Mouse (Mus musculus): Measurements from ENCODE around the gene Dlg2. TPM values are rescaled to one million over a fixed set of nuclear protein-coding genes. Genes with fewer than 3 reads are reported as not detected.
"Not testable (repeated sequence)": the region's sequence is repeated elsewhere in the genome, so short reads cannot be mapped to it uniquely, and the experiment has no call there.

Gene Dlg2
- total RNA-seq, 2 experiments from 2014 or later, result 394 to 431 TPM

- DNase-seq (ENCODE audit: low spot score in 2 of 2), result no peak
- intact Hi-C loops (cut with DNase I), result no loop called here
These were observed 259.9 kb downstream of the Dlg2 start for GRCm38 (mm10) chr7:90736369-90736768.

GRCm38 (mm10) chr7:90748636-90749035 lies 272.2 kb downstream of the Dlg2 start:
- DNase-seq (ENCODE audit: low spot score in 2 of 2), result peak; percentile 5 to 7
- intact Hi-C loops (cut with DNase I), result no loop called here

DNA sequence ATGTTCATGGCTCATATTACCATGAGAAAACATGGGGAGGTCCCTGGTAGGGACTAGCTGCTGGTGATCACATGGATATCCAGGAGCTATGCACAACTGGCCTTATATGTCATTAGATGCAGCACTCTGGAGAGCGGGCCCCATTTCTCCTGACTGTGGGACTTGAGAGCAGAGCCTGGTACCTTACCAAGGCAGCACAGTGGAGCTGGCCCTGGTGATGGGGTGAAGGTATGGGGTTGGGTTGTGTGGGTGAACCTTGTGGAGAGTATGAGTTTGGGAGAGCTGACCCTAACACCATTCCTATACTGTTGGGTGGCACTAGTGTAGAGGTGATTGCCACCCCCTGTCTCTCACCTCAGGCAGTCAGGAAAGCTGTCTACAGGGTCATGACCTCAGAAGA lies 311.5 kb downstream of the Dlg2 start:
- DNase-seq (ENCODE audit: low spot score in 2 of 2), result no peak

DNA sequence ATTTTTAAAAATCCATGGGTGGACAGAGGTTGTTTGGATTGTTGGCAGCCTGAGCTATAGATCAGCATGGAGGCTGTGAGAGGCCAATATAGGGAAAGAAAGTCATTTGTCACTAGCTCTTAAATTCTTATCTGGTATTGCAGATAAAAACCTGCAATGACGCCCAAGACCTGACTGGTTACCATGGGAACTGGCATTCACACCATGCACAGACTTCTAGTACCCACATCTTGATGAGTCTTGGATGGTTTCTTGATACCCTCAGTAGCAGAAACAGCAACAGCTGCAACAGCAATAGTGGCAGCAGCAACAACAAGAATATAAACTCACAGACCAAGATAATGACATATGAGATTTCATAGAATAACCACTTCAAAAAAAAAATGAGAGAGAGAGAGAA lies 315.1 kb downstream of the Dlg2 start:
- DNase-seq (ENCODE audit: low spot score in 2 of 2), result peak in 1 of 2 experiments; percentile 16
- intact Hi-C loops (cut with DNase I), result no loop called here

More for the DNA sequence above, 311.5 kb downstream of the Dlg2 start:
- intact Hi-C loops (cut with DNase I), result no loop called here

DNA sequence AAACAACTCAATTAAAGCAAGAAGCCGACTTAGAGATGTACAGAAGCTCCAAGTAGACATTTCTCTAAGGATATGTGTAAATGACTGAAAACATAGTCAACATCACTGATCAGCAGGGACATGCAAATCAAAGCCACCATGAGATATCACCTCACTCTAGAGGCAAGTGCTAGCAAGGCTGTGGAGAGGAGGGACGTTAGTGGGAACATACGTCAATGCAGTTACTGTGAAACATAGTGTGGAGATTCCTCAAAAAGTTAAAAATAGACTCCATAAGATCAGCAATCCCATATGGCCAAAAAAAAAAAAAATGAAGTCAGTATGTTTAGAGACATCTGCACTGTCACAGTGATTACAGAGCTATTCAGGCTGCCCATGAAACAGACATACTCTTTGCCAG lies 349.2 kb downstream of the Dlg2 start:
- peak in 1 of 2 experiments; percentile 48 for DNase-seq (ENCODE audit: low spot score in 2 of 2)

GRCm38 (mm10) chr7:90841276-90841675 lies 364.8 kb downstream of the Dlg2 start:
- DNase-seq (ENCODE audit: low spot score in 2 of 2), result peak in 1 of 2 experiments; percentile 76
- intact Hi-C loops (cut with DNase I), result loop anchor here (5.0 to 10.0 kb wide), 2 partner anchors 84 to 591 kb away; no protein-coding TSS in a partner anchor

More for the DNA sequence above, 349.2 kb downstream of the Dlg2 start:
- intact Hi-C loops (cut with DNase I), result no loop called here

- DNase-seq (ENCODE audit: low spot score in 2 of 2), result peak; percentile 18 to 38
- intact Hi-C loops (cut with DNase I), result loop anchor here (5.0 to 10.0 kb wide), 2 partner anchors 81 to 589 kb away; no protein-coding TSS in a partner anchor
These were observed 367.1 kb downstream of the Dlg2 start for GRCm38 (mm10) chr7:90843345-90844293.

- intact Hi-C loops (cut with DNase I); DNase-seq (ENCODE audit: low spot score in 2 of 2): not testable (repeated sequence)
These were observed 400.3 kb downstream of the Dlg2 start for GRCm38 (mm10) chr7:90876796-90877195.

DNA sequence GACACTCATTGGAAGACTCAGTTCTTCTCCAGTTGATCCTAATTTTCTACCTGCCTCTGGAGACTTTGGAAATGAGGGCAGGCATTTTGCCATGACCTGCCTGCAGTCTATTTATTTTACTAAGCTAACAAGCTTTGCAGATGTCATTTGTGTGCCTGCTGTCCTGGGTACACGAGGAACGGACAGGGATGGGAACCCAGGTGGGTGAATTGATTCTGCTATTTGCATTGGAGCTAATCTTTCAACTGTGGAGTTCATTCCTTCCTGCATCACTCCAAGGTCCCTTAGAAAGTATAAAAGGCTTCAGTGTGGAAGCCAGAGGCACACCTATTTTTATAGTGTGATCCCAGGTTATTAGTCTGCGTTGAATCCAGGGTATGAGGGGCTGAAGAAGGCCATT lies 406.3 kb downstream of the Dlg2 start:
- no peak for DNase-seq (ENCODE audit: low spot score in 2 of 2)
- intact Hi-C loops (cut with DNase I), result no loop called here

DNA sequence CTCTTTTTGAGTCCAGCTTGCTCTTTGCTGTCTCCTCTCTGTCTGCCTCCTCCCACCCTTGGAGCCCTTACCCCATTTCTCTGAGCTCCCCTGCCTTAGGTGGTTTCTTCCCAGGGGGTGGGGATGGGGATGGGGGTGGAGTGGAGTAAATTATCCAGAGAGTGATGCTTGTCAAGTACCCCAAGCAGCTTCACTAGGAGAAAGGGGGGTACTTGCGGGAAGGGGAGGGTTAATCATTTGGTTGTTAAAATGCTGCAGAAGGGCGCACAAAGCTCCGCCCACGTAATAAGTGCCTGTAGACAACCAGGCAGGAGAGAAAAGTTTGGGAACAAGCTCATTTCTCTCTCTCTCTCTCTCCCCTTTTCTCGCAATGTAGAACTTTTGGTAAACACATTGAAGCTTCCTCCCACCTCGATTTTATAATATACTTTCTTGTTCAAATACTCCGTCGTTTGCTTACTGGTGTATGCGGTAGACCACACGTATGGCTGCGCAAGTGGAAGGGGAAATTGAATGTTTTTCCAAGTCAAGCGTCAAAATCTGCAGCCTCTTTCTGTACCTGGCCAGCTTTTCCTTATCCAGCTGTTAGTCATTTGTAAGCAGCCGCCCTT lies 410.0 kb downstream of the Dlg2 start:
- DNase-seq (ENCODE audit: low spot score in 2 of 2), result peak in 1 of 2 experiments; percentile 7
- intact Hi-C loops (cut with DNase I), result no loop called here

- intact Hi-C loops (cut with DNase I), result no loop called here
- peak; percentile 26 to 47 for DNase-seq (ENCODE audit: low spot score in 2 of 2)
These were observed 410.7 kb downstream of the Dlg2 start for GRCm38 (mm10) chr7:90887007-90887720.

GRCm38 (mm10) chr7:90927441-90927840 lies 451.0 kb downstream of the Dlg2 start:
- peak; percentile 56 to 82 for DNase-seq (ENCODE audit: low spot score in 2 of 2)
- intact Hi-C loops (cut with DNase I), result loop anchor here (10.0 kb wide), 1 partner anchor 83 kb away; no protein-coding TSS in a partner anchor

GRCm38 (mm10) chr7:90940726-90941125 lies 464.3 kb downstream of the Dlg2 start:
- intact Hi-C loops (cut with DNase I), result no loop called here
- DNase-seq (ENCODE audit: low spot score in 2 of 2), result no peak

DNA sequence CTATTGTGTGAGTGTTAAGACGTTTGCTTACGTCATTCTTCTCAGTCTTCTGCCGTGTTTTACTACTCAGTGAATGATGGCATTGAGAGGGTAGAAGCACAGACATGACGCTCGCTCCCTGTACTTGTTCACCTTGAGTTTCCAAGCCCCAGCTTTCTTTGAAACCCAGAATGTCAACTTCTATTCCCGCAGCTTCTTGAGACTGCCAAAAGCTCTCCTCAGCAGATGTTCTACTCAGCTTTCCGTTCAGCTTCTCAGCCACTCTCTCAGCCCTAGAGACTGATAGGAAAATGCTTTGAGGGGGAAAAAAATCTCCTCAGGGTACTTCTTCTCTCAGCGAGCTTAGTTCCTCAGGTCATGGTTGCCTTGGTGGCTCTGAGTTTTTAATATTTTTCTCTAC lies 470.6 kb downstream of the Dlg2 start:
- DNase-seq (ENCODE audit: low spot score in 2 of 2), result peak; percentile 11 to 30
- intact Hi-C loops (cut with DNase I), result no loop called here

DNA sequence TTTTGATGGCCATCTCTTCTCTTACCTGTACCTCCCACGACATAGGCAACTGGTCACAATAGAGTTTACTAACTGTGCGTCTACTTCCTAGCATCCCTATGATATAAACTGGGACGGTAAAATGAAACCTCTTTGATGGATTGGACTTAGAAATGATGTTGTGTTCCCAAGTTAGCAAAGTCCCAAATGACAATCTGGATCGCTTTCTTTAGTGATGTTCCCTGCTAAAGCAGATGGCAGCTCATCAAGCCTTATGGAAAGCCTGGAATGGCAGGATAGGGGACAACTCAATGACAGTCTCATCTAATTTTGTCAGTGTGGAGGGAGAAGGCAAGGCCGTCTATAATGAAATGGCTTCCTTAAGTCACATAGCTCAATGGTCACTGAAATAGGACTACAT lies 472.7 kb downstream of the Dlg2 start:
- peak; percentile 12 to 29 for DNase-seq (ENCODE audit: low spot score in 2 of 2)
- intact Hi-C loops (cut with DNase I), result no loop called here

DNA sequence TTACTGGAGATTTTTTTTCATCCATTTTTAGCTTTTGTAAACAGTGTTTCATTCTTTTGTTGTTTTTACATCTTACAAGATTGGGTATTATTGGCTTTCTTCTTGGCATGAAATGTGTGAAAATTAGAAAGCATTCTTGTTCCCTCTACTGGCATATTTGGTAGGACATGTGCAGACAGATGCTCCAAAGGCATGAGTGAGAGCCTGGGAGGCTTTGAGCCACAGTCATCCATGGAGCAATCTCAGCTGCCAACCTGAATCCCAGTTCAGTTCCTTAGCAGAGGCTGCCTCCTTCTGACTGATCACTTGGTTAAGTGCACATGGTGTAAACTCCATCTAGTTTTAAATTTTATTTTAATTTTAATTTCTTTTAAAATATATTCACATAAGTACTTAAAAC lies 500.8 kb downstream of the Dlg2 start:
- peak in 1 of 2 experiments; percentile 2 for DNase-seq (ENCODE audit: low spot score in 2 of 2)
- intact Hi-C loops (cut with DNase I), result no loop called here

DNA sequence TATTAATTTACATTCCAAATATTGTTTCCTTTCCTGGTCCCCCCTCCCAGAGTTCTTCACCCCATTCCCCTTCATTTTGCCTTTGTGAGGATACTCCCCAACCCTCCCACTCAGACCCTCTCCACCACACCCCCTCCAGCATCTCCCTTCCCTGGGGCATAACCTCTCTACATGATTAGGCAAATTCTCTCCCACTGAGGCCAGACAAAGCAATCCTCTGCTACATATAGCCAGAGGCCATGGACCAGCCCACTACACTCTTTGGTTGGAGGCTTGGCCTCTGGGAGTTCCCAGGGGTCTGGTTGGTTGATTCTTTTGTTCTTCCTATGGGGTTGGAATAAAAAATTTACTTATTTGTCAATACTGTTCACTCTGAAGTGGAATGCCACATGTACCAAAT lies 505.6 kb downstream of the Dlg2 start:
- intact Hi-C loops (cut with DNase I), result no loop called here

DNA sequence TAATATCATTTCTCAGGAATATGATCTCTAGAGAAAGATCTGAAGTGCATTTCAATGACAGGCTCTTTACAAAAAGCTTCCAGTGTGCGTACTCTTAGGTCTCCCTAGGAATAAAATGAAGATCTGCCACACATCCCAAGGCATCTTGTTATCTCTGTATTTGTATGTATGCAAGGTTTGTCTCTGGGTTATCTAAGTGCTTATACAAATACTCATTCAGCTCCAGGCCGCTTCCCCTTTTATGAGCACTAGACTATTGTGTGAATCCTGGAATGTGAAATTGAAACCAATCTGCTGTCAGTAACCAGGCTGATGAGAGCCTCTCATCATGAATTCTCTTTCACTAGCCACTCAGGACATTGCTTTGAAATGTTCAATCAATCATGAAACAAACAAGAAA lies 534.2 kb downstream of the Dlg2 start:
- DNase-seq (ENCODE audit: low spot score in 2 of 2), result no peak
- intact Hi-C loops (cut with DNase I), result no loop called here

More for the DNA sequence above, 505.6 kb downstream of the Dlg2 start:
- DNase-seq (ENCODE audit: low spot score in 2 of 2), result no peak

DNA sequence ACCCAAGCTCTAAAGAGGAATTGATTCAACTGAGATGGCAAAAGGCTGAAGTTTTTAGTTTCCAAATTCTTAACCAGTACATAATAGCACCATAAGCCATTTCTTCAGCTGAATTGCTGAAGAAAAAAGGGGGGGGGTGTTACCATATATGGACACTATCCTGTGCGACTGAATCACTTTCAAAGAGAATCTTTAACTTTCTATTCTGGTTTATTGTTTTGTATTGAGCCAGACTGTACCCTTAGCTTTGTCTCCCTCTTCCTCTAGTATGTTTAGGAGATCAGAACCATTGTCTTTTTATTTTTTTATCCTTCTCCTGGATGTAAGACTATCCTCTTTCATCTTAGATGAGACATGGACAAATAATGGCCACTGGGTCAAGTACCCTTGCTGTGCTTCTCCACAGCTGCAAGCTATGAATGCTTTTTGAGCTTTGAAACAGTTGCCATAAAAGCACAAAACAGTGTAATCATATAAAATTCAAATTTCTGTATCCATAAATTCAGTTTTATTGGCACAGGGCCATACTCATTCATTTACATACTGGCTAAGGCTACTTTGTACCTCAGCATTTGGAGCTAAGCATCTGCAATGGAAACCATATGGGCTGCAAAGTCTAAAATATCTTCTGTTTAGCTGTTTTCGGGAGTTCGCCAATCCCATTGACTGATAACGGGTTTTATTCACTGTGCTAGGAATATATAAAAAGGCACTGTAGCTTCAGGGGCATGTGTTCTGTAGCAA lies 568.7 kb downstream of the Dlg2 start:
- intact Hi-C loops (cut with DNase I), result no loop called here
- peak; percentile 46 to 77 for DNase-seq (ENCODE audit: low spot score in 2 of 2)
